20 mouse cellular contexts compared by ENCODE assay signal in genomic region chr1:73633071-73633470, GRCm38 (mm10).
"Had no signal": no experiment of that assay in that cellular context is flagged by ENCODE, and none has a peak within 500 bp of the region (broad histone marks: within the 10 kb centered on the region; RNA-seq: fewer than 3 reads in every experiment).

No protein-coding gene starts in this region.

- H3K36me3 ChIP-seq: heart, embryonic 12.5 days; heart, embryonic 15.5 days; hindbrain, embryonic 13.5 days; hindbrain, embryonic 15.5 days; limb, embryonic 13.5 days; limb, embryonic 15.5 days; liver, embryonic 13.5 days had no signal

- H3K4me2 ChIP-seq: heart, embryonic 12.5 days; heart, embryonic 15.5 days; hindbrain, embryonic 13.5 days; hindbrain, embryonic 15.5 days; limb, embryonic 13.5 days; limb, embryonic 15.5 days; liver, embryonic 11.5 days; liver, embryonic 13.5 days had no signal

- H3K9me3 ChIP-seq: heart, embryonic 12.5 days; heart, embryonic 15.5 days; hindbrain, embryonic 13.5 days; hindbrain, embryonic 15.5 days; limb, embryonic 13.5 days; limb, embryonic 15.5 days; liver, embryonic 13.5 days had no signal

- H3K9ac ChIP-seq: heart, embryonic 12.5 days; heart, embryonic 15.5 days; hindbrain, embryonic 13.5 days; hindbrain, embryonic 15.5 days; limb, embryonic 13.5 days; limb, embryonic 15.5 days; liver, embryonic 13.5 days had no signal

- H3K4me1 ChIP-seq: hindbrain, embryonic 13.5 days; hindbrain, embryonic 15.5 days; limb, embryonic 13.5 days; limb, embryonic 15.5 days; liver, embryonic 13.5 days had no signal

- H3K4me3 ChIP-seq: heart, adult 2 months; heart, embryonic 12.5 days; heart, embryonic 15.5 days; hindbrain, embryonic 13.5 days; hindbrain, embryonic 15.5 days; limb, embryonic 13.5 days; limb, embryonic 15.5 days; liver, embryonic 13.5 days had no signal

- H3K27me3 ChIP-seq: heart, embryonic 12.5 days; heart, embryonic 15.5 days; hindbrain, embryonic 15.5 days; limb, embryonic 13.5 days; limb, embryonic 15.5 days; liver, embryonic 13.5 days had no signal

- H3K27ac ChIP-seq: heart, adult 2 months; heart, embryonic 15.5 days; hindbrain, embryonic 13.5 days; hindbrain, embryonic 15.5 days; hindbrain, postnatal 0 days; limb, embryonic 13.5 days; limb, embryonic 15.5 days; liver, embryonic 13.5 days had no signal

- DNase-seq: gastrocnemius, postnatal 14 days; gastrocnemius, postnatal 36 days; heart, adult 11 months; heart, adult 2 months; kidney, adult 11 months; kidney, postnatal 10 days; layer of hippocampus, adult 9-11 months; layer of hippocampus, postnatal 36 days; left cerebral cortex, postnatal 4 days; liver, embryonic 13.5 days had no signal

- ATAC-seq: forebrain, embryonic 16.5 days; hindbrain, postnatal 0 days; intestine, embryonic 16.5 days had no signal
